Mouse (Mus musculus) hindlimb bud, embryonic 11.5 days (tissue): ENCODE data around the gene Ryr1.
"Not testable (repeated sequence)": the region's sequence is repeated elsewhere in the genome, so short reads cannot be mapped to it uniquely, and the experiment has no call there.

Experiments
- DNase-seq: peaks from one replicate; pipeline ENCODE4 v3.0.0-alpha.2; 2012; ENCODE audit warnings: low read depth, low spot score; ENCODE audit errors: extremely low spot score

Ryr1 gene

GRCm38 (mm10) chr7:28992997-28993396, 132.0 kb downstream of the Ryr1 start:
- DNase-seq, result no peak

DNA sequence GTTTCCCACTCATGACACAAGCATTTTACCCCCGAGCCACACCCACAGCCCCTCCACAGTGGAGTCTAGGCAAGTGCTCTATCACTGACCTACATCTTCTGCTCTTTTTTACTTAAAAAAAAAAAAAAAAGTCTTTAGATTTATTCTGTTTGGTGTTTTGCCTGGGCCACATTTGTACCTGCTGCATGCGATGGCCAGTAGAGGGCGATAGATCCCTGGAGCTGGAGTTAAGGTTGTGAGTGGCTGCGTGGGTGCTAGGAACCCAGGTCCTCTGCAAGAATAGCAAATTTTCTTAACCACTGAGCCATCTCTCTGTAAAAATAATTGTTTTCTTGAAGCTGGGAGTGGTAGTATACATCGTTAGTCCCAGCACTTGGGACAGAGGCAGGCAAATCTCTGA, 133.4 kb downstream of the Ryr1 start:
- no peak for DNase-seq

DNA sequence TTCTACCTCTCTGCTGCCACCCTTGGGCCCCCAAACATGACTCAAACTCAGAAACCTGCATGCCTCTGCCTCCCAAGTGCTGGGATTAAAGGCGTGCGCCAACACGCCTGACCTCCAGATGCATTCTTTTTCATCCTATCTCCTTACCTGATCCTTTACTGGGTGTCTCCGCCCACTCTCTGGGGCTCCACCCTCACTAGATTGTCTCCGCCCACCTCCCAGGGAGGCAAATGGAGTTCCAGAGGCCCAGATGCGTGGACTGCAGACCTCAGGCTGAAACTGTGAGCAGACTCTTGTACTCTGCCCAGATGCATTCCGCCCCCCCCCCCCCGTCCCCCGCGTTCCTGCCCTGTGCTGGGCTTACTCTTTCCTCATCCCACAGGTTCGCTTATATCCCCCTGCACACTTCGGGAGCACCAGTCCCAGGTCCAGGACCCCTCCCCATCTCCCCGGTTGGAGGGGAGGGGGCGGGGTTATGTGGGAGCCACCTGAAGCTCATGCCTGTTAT, 134.2 kb downstream of the Ryr1 start:
- no peak for DNase-seq

DNA sequence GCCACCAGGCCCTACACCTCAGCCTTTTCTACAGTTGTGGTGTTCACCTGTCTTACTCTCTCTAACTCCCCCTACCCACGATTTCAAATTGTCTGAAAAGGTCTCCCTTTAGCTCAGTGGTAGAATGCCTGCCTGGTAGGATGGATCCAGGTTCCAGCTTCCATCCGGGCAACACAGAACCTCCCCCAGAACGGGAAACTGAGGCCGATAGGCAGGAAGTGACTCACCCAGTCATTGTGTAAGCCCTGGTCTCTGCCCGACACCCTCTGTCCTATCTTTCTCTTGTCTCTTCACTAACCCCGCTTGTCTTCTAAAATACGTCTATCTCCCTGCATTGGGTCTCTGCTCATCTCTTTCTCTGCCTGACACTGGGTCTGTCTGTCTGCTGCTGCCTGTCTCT, 139.8 kb downstream of the Ryr1 start:
- DNase-seq, result no peak

GRCm38 (mm10) chr7:28984452-28984851, 140.5 kb downstream of the Ryr1 start:
- no peak for DNase-seq

DNA sequence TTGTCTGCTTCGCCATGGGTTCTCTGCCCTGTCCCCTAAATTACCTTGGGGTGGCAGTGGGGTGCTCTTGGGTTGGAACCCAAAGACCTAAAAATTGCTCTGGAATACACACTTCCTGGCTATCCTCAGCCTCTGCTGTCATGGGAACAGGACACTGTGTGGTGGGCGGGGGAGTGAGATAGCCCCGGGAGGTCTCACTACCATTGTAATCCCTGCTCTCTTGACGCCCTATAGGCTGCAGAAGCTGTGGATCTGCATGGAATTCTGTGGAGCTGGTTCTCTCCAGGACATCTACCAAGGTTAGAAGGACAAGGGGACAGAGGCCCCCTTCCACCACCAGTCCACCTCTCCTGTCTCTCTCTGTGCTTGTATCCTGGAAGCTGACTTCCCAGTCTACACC, 141.1 kb downstream of the Ryr1 start:
- DNase-seq, result no peak

- no peak for DNase-seq
Observed at GRCm38 (mm10) chr7:28983141-28983564, 141.8 kb downstream of the Ryr1 start.

DNA sequence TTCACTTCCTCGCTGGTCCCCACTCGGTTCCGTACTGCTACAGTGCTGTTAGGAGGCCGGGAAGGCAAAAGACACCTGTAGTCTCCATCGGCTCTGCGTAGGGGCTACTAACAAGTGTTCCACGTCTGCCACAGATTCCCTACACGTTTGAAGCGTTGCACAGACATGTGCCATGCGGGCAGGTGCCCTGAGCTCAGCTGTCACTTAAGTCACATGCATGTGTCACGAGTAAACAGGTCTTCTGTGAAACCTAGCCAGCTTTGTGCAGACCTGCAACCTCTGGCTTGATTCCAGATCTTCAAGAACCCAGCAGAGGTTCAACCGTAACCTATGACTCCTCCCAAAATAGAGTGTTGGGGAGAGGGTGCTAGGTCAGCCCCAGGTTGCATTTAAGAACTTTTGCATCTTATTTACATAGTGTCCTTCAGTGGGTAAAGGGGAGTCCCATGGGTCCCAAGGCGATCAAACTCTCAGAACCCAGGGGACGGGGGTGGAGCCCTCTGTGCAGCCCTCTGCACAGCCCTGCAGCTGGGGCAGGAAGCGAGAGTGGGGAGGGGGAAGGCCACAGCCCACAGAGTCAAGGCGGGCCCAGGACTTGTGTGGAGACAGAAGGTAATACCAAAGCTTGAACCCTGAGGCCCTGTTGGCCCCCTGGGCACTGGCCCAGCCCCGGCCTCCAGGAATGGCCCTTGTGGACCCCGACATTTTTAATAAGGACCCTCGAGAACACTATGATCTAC, 142.5 kb downstream of the Ryr1 start:
- DNase-seq, result no peak

GRCm38 (mm10) chr7:28981651-28982273, 143.2 kb downstream of the Ryr1 start, which contains the start of the genes Eif3k and Map4k1:
Gene Eif3k (minus strand): TSS chr7:28981864.
Gene Map4k1 (plus strand): TSS chr7:28982050.
- peak; percentile 100 for DNase-seq

- DNase-seq, result no peak
Observed at GRCm38 (mm10) chr7:28977556-28977955, 147.4 kb downstream of the Ryr1 start.

GRCm38 (mm10) chr7:28973025-28973424, 152.0 kb downstream of the Ryr1 start:
- no peak for DNase-seq

- no peak for DNase-seq
Observed at GRCm38 (mm10) chr7:28972542-28972985, 152.4 kb downstream of the Ryr1 start.

- DNase-seq, result no peak
Observed at GRCm38 (mm10) chr7:28971770-28972269, 153.2 kb downstream of the Ryr1 start.

DNA sequence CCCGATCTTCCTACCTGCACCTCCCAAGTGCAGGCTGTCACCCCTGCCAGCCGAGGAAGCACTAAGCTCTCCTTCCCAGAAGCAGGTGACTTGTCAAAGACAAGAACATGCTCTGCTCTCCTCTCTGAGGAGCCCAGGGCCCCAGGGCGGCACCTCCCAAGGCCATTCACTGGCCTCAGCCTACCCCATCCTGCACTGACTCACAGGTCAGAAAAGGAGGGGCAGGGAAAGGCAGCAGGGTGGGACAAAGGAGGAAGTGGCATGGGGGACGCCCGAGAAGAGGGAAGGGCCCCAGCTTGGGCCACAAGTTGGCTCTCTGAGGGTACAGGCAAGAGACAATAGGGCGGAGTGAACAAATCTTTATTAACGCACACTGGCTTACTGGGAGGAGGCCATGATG, 153.9 kb downstream of the Ryr1 start:
- DNase-seq, result no peak

- no peak for DNase-seq
Observed at GRCm38 (mm10) chr7:28969672-28970394, 155.1 kb downstream of the Ryr1 start.

GRCm38 (mm10) chr7:28969271-28969670, 155.7 kb downstream of the Ryr1 start:
- no peak for DNase-seq

DNA sequence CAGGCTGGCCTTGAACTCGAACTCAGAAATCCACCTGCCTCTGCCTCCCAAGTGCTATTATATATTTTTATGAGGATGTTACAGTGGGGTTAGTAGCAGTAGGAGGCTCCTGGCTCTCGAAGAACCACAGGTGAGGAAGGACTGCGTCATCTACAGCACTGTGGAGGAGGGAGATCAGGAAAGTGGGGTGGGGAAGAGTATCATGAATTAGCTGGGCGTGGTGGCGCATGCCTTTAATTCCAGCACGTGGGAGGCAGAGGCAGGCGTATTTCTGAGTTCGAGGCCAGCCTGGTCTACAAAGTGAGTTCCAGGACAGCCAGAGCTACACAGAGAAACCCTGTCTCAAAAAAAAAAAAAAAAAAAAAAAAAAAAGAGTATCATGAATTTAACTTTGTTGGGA, 156.9 kb downstream of the Ryr1 start:
- not testable (repeated sequence) for DNase-seq

DNA sequence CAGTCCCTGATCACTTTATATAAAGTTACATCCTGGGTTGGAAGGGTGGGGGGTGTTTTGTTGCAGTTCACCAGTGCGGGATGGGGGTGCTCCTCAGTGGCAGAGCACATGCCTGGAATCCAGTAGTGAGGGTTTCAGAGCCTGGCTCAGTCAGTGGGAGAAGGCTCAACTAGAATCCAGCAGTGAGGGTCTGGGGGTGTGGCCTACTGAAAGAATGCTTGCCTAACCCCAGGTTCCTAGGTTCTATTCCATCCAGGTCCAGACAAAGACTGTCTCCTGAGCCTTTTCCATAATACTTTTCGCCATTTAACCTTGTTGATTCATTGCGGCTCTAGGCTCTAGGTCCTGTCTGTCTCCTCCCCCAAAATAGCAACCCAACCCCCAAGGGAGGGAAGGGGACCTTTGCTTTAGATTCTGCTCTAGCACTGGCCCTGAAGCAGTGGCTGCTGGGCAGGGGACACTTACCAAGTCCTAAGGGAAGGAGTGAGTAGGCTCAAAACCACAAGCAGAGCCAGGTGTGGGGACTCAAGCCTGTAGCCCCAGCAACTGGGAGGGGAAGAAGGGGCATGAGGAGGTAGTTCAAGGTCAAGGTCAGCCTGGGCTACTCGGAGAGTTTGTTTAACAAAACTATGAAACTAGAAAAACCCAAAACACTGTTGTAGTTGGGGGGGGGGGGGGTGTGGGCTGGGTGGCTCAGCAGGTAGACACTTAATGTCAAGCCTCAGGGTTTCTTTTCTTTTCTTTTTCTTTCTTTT, 158.1 kb downstream of the Ryr1 start:
- no peak for DNase-seq

- no peak for DNase-seq
Observed at GRCm38 (mm10) chr7:28966181-28966580, 158.8 kb downstream of the Ryr1 start.

- no peak for DNase-seq
Observed at GRCm38 (mm10) chr7:28965346-28965840, 159.6 kb downstream of the Ryr1 start.
